Mouse (Mus musculus) heart, adult 18-20 months (tissue): ENCODE results near the gene Ttc39a. TPM values are rescaled to one million over a fixed set of nuclear protein-coding genes. Genes with fewer than 3 reads are reported as not detected.
"Not testable (repeated sequence)": the region's sequence is repeated elsewhere in the genome, so short reads cannot be mapped to it uniquely, and the experiment has no call there.

ENCODE experiments used
- DNase-seq, 2 experiments: peaks; one replicate each; pipeline ENCODE4 v3.0.0; 2021 to 2022; ENCODE audit warnings: mixed read lengths in 1 of 2
- long read RNA-seq, 2 experiments: library from polyadenylated mRNA; stranded (forward); transcript quantifications; one replicate each; pipeline ENCODE4 v2.0.0; 2021
- total RNA-seq, 2 experiments: library from RNA; stranded (reverse); gene quantifications; 2 replicates each; pipeline ENCODE4 v1.2.3; 2021

Ttc39a gene
- total RNA-seq: 1 to 10 TPM; 1.7 to 2.1 TPM
- long read RNA-seq, experiment 1, partial matches to known transcripts: 0 of 3 reads
- long read RNA-seq, experiment 1, other reads (novel, unspliced or antisense): 3 of 3 reads
- long read RNA-seq, experiment 2, partial matches to known transcripts: 0 of 1 reads
- long read RNA-seq, experiment 2, other reads (novel, unspliced or antisense): 0 of 1 reads

DNA sequence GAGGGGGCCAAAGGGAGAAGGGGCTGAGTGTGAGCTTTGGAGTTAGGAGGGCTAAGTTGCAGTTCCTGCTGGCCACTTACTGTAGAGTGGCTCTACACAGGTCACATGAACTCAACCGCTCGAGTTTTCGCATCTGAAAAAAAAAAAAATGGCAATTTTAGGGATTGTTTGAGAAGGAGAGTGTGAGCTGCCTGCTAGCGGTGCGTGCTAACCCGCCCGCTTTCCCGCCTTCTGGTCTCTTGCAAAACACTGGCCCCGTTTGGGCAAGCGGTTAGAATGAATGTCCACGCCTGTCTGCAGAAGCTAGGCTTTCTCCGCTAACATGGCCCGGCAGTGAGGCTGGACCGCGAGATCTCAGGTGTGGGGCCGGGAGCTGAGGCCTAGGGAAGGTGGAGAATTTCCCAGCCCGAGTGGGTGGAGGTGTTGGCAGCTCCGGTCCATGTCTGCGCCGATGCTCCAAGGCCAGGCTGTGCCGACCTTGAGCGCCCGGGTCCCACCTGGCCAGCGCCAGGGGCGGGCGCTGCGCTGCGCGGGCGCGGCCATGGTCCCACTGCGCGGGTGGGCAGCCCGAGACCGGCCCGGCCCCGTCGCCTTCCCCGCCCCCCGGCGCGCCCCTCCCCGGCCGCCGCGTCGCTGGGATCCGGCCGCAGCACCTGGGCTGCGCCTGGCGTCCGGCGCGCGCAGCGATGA, at the start of gene Ttc39a:
Gene Ttc39a (plus strand): TSS at position 138 of the 690 bp plus-strand sequence.
- DNase-seq: peak; percentile 36 to 64

DNA sequence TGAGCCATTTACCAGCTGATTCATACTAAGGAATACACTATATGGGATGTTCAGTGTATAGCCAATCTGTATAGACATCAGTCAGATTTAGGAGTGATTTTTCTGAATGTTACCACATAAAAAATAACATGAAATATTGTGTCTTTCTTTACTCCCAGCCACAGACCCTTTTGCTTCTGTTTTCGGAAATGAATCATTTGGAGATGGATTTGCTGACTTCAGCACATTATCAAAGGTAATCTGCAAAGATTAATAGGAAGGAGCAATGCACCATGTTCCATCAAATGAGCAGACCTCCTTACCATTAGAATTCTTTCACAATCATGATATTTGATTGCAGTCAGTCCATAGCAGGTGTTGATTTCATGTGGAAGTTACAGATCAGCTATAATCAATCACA, 28.3 kb upstream of the Ttc39a start:
- DNase-seq: no peak

DNA sequence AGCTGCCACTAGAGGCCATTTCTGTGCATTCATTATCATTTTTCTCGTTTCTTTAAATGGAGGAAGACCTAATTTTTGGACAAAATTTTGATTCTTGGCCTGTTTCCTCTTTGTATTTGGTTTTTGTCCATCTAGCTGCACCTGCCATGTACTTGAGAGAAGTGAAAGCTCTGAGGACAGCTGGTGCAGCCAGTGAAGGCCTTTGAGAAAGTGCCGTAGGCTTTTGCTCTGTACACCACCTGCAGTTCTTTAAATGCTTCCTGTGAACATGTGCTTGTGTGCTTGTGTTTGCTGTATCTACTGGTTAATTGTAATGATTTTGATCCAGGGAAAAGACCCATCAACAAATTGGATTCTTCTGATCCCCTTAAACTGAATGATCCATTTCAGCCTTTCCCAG, 24.0 kb upstream of the Ttc39a start:
- no peak for DNase-seq

DNA sequence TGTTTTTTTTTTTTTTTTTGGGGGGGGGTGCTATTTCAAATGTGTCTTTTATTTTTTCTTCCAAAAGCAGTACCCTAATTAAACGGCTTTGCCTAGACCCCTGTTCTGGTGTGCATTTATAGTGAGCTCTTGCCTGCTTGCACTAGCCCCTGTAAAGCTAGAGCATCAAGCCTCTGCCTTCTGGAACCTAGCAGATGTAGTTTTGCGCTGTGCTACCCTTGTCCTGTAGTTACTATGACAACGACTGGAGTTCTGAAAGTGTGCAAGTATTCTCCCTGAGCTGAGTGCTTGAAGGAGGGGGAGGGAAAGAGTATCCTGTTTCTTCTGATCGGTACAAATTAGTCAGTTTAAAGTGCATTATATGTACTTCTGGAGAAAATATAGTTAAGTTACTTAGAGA, 20.8 kb upstream of the Ttc39a start:
- DNase-seq: no peak

DNA sequence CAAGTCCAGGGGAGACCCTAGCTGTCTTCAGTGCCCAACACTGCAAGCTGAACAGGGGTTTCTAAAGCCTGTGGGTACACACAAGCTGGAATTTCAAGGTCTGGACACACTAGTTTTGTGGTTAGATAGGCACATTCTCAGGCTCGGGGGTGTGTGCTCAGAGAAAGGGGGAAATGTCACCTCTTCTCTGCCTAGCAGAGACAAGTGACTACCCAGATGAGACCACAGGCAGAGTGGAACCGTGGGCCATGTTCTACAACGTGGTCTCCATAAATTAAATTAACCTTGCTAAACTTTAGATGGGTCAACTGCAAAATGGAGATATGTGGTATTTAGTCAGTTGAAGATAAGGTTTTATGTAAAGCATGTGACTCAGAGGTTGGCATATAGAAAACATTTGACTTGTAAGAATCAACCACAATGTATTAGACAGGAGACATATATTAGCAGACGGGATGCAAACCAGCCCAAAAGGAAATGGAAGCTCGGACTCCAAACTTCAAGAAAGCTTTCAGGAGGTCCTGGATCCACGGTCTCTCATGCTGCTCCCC, 13.1 kb upstream of the Ttc39a start:
- DNase-seq: no peak

DNA sequence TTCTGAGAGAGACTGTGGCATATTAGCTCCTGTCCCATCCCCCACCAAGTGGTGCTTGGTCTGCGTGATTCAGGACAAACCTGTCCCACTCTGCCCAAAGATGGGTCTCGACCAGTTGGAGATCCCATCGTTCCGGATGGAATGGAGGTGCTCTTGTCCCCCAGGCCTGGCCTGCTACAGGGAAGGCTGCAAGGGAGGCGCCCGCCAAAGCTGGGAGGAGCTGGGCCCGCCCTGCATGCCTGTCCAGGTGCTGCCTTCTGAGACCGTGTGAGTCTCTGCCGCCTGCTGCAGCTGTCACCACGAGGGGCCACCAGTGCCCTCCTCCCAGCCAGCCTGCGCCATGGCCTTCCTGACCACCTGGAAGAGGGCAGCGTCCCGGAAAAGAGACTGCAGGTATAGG, 12.5 kb upstream of the Ttc39a start:
- DNase-seq: no peak

DNA sequence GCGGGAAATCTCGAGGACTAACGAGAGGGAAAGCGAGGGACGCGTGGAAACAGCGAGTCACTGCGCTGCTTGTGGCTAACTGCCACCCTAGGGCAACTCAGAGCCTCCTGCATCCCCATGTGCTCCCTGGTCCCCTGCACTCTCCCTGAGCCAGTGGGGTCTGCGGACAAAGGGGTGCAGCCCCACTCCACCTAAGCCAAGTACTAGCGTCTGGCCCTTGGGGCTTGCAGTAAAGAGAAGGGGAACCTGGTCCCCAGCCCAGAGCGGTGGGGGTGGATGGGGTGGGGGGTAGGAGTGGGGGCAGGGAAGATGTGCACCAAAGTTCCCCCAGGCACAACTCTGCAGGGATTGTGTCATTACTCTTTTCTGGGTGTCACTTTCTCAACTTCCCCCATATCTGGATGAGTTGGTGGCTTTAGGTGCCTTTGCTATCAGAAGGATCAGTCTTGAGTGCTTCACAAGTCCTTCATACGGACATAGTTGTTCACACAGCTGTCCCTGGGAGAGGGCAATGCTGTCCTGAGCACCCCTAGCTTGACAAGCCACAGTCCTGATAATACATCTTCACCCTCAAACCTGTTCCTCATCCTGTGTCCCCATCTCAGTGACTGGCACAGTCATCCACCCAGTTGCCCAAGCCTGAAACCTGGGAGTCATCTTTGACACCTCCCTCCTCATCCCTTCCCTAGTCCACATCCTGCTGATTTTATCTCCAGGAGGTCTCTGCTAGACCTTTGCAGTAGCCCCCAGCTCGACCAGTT, 11.9 kb upstream of the Ttc39a start:
- DNase-seq: no peak

DNA sequence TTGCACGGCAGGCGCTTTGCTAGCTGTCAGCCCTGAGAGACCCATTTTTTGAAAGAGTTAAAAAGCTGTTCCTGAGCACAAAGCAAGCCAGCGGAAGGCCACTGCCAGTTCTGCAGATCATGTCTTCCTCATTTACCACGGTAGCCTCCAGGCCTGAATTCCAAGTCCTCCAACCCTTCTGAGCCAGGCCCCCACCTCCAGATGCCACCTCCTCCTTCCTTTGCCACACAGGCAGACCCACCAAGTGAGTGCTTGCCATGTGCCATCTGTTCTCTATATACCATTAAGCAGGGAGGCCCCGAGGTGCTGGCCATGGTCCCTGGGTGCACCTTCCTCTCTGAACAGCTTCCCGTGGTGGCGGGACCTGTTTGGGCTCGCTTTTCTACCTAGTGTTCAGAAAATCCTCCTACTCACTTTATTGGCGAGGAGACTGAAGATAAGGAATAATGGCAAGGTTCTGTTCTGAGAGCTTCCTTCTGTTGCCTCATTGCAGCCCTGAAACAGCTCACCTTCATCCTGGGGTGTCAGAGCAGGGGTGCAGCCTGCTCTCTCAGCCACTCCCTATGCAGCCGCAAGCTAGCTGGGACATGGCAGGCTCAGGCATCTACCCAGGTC, 6.0 kb upstream of the Ttc39a start:
- no peak for DNase-seq

DNA sequence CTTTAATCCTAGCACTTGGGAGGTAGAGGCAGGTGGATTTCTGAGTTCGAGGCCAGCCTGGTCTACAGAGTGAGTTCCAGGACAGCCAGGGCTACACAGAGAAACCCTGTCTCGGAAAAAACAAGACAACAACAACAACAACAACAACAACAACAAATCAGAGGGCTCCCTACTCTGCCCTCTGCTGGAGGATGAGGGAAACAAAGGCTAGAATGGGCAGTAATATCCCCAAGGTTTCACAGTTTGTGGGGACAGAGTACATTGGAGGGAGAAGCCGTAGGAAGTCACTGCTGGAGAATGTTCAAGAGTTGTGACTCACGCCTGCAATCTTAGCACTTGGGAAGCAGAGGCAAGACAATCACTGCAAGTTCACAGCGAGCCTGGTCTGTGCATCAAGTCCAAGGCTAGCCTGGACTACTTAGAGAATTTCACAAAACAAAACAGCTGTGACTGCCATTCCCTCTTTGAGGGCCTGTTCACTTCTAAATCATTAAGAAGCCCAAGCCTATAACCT, 5.2 kb upstream of the Ttc39a start:
- DNase-seq: no peak

DNA sequence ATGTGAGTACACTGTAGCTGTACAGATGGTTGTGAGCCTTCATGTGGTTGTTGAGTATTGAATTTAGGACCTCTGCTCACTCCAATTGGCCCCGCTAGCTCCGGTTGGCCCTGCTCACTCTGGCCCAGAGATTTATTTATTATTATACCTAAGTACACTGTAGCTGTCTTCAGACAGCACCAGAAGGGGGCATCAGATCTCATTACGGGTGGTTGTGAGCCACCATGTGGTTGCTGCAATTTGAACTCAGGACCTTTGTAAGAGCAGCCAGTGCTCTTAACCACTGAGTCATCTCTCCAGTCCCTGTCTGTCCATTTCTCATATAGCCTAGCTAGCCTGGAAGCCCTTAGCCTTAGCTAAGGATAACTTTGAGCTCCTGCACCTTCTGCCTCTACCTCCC, 1.5 kb upstream of the Ttc39a start:
- not testable (repeated sequence) for DNase-seq

DNA sequence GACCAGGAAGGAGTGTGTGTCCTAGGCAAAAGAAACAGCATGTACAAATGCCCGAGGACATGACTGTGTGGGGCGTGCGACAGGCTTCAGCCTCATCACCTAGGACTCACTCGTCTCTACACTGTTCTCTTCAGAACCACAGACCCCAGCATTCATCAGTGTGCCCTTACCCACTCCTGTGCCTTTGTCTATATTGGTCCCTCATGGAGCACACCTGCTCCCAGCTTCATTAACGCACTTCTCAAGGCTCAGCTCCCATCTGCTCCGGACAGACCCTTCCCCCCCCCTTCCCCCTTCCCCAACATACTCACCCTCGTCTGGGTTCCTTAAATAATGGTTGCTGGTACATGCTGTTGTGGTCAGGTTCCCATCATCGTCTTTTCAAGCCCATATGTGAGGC, 1.0 kb upstream of the Ttc39a start:
- DNase-seq: no peak

DNA sequence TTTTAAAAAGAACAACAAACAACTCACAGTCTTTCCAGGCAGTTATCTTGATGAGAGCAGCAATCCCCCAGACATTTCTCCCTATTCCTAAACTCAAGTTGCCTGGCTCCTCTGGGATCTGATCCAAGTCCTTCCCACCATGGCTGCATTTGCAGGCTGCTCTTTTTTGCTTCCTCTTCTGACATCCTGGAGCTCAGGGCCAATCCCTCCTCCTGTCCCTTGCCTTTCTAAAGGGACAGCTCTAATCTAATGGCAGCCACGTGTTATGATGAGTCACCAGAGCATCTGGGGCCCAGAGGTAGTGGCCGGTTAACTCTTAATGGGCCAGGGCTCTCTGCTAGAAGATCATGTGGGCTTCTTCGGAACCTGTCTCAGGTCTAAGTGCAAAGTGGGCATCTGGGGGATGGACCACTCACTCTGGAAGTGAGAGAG, 353 bp upstream of the Ttc39a start:
- peak; percentile 84 to 92 for DNase-seq

DNA sequence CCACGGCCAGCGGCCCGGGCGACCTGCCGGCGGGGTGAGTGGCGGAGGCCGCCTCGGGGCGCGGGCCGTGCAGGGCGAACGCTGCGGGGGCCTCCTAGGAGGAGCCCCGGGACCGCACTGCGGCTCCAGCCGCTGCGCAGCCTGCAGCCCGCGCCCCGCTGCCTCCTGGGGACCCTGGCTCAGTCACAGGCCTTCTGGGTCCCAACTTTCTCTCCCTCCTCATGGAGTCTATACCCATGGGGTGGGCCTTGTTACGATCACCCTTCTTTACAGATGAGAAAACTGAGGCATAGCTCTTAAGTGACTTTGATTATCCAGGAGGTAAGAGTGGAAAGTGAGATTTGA, 725 bp downstream of the Ttc39a start:
- DNase-seq: no peak

DNA sequence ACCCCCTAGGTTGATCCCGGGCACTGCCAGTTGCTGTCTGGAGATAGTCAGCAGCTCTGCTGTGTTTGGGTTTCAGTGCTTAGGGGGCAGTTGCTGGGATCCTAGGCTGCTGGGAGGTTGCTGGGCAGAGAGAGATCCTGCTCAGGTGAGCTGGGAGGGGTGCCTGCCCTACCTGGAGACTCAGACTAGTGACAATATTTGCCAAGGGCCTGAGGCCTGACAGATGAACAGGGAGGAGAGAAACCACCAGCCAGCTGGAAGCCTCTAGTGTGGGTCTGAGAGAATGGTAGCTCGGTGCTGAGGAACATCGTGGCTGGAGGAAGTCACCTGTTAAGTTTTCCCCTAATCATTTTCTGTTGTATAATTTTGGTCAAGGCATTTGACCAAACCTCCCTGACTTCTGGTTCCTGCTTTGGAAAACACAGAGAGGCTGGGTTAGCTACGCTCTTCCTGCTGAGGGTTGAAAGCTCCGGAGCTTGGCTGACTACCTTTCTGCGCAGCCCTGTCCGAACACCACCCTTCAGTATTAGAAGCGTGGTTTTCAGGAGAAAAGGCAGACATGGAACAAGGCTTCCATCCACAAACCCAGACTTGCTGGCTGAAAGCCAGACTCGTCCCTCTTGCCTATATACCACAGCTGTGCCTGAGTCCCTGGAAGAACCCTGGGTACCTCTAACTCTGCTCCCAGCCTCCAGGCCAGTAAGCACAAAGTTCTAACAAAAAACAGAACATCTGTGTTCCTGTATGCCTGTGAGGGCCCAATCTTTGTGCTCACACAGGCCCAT, 1.5 kb downstream of the Ttc39a start:
- DNase-seq: no peak

DNA sequence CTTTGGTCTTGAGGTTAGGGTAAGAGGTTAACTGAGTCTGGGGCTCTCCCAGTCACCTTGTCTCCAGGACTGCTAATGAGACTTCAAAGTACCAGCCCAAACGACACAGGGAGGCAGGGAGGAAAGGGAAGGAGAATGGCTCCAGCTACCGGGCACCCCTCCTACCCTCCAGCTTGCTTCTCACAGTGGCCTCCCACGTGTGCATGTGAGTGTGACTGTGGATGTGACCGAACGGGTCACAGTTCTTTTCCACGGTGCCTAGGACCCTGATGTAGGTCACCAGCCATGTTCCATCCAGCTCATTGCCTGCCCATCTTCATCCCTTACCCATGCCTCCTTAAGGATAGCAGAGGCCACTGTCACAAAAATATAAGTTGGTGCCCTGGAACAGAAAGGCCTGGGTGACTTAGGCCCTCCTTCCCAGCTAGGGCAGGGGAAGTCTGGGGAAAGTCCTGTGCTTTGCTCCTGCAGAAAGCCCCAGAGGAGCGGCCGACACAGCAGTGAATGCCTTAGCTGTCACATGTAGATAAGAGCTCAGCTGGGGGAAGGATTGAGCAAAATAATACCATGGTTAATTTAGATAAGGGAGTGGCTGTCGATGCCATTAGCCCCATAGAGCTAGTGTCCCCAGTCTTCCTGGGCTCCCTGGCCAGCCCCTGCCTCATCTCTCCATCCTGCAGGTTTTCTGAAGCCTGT, 4.4 kb downstream of the Ttc39a start:
- no peak for DNase-seq

DNA sequence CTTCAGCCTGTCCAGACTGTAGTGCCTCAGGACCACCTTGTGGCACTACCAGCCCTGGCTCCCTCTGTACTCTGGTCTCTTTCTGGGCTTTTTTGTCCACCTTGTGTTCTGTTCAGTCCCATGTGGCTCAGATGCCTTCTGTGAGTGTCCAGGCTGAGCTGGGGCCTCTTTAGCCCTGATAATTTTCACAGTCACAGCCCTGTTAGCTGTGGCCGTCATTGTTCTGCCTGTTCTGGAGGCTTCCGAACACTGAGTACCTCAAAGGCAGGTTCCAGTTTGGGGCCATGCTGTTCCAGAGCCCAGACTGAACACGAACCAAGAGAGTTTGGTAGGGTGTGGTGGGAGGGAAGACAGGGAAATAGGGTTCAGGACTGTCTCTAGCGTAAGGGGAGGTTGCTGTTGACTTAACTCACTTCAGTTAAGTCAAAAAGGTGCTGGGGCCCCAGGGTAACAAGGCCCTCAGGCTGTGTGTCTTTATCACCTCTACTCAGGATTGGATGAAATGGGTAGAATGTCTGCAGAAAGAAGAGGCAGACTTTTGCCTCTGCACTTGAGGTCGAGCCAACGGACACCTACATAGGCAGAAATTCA, 5.0 kb downstream of the Ttc39a start:
- DNase-seq: no peak

DNA sequence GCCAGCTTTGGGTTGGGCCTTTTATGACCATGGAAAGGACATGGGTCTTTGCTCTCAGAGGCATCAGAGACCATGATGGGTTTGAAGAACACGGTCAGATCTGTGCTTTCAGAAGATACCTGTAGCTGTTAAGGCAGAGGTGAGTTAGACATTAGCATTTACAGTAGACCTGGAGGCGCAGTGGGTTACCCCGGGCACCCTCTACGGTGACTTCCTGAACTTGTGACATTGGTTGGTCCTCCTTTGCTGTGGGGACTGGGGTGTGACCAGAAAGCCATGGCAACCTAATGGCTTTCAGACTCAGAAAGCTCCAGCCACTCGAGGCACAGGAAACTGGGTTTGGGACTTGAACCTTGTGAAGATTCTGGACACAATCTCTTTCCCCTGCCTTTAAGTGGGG, 5.8 kb downstream of the Ttc39a start:
- DNase-seq: no peak

DNA sequence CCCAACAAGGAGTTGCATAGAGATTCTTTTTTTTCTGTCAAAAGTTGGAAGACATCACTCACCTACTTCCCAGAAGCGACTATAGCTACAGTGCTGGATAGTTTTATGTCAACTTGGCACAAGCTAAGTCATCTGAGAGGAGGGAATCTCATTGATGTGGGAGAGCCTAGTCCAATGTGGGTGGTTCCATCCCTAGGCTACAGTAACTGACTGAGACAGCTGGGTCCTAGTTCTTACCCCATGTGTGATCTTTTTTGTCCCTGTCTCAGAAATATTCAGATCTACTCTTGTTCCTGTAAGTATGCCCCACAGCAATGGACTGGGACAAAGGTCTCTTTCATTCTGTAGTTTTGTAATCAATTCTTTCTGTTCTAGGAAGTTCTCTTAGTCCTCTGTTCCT, 11.6 kb downstream of the Ttc39a start:
- no peak for DNase-seq

DNA sequence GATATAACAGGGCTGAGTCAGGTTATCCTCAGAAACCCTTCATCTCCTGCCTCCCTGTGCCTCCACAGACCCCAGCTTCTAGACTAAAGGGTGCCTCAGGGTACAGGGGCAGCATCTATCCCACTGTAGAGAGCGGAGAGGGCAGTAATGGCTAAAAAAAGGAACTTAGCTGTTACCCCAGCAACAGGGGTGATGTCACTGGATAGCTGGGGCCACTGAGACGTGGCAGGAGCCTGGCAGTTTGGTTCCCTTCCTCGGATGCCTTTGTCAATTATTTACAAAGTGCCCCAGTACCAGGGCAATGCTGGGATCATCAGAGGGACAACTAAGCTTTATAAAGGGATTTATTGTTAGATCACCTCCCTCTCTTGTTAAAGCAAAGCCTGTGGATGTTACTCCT, 12.6 kb downstream of the Ttc39a start:
- DNase-seq: no peak

DNA sequence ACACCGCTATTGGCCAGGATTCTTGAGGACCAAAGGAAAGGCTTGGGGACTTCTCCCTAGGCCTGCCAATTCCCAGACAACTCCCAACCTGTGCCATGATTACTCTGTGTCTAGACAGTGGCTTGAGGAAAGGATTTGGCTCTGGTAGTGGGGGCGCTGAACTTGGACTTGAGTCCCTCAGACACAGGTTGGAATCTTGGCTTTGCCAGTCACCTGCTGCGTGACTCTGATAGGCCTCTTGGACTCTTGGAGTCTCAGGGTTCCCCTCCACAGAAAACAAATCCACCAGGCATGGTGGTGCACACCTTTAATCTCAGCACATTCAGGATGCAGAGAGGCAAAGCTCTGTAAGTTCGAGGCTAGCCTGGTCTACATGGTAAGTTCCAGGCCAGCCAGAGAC, 13.1 kb downstream of the Ttc39a start:
- DNase-seq: no peak
